Mouse (Mus musculus): Measurements from ENCODE around the gene Nrd1.

DNA sequence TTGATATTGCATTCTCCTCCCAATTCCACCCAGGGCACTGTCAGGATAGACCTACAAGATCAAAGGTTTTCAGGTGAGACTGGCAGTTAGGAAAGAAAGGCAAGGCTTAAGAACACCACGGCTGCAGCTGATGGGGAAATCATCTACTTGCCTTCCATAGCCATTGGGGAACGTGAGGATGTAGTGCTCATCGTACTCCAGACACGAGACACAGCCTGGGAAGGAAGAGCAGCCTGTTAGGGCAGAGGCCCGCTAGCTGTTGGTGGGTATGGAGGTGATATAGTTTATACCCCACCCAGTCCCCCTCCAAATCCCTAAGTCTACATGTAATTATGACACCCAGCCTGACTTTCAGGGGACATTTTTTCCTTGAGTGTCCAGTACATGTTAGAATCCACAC is 65.3 kb downstream of the Nrd1 start:
- TF ChIP-seq CTCF (IDR thresholded peaks at IDR 0.05; ENCODE audit: control insufficient read depth, insufficient read depth, insufficient replicate concordance, low read depth, low read length) = no peak; the same call in 1 of the 2 replicates
- TF ChIP-seq POLR2A (IDR thresholded peaks at IDR 0.05; ENCODE audit: control insufficient read depth, low read depth, low read length) = no peak

All from testis, adult 2 months (tissue).